Mouse (Mus musculus) left cerebral cortex, adult 8-10 months (tissue): ENCODE measurements around the gene Ap1m1. TPM values are rescaled to one million over a fixed set of nuclear protein-coding genes. Genes with fewer than 3 reads are reported as not detected.

Experiments used
- DNase-seq, 2 experiments: peaks; one replicate each; pipeline ENCODE4 v3.0.0; 2022; ENCODE audit warnings: low spot score in 2 of 2
- total RNA-seq, 4 experiments: library from RNA; stranded (reverse); gene quantifications; 2 replicates each; pipeline ENCODE4 v1.2.4; 2022

The Ap1m1 gene
- total RNA-seq: 10 to 100 TPM; 72.0 to 83.7 (median 76.7) TPM

- DNase-seq: peak; percentile 93 to 98
Observed at GRCm38 (mm10) chr8:72239499-72240402, at the start of gene Ap1m1. Gene Ap1m1 (plus strand): TSS chr8:72240018.

GRCm38 (mm10) chr8:72190215-72190539, 49.6 kb upstream of the Ap1m1 start:
- no peak for DNase-seq

GRCm38 (mm10) chr8:72192065-72192464, 47.8 kb upstream of the Ap1m1 start:
- DNase-seq: no peak

GRCm38 (mm10) chr8:72197997-72198396, 41.8 kb upstream of the Ap1m1 start:
- DNase-seq: no peak

- no peak for DNase-seq
Observed at GRCm38 (mm10) chr8:72208582-72208981, 31.2 kb upstream of the Ap1m1 start.

GRCm38 (mm10) chr8:72210222-72210621, 29.6 kb upstream of the Ap1m1 start:
- no peak for DNase-seq

GRCm38 (mm10) chr8:72210710-72211109, 29.1 kb upstream of the Ap1m1 start:
- DNase-seq: no peak

GRCm38 (mm10) chr8:72211846-72212245, 28.0 kb upstream of the Ap1m1 start:
- no peak for DNase-seq

GRCm38 (mm10) chr8:72212751-72213150, 27.1 kb upstream of the Ap1m1 start, which contains the start of gene Cib3:
Gene Cib3 (minus strand): TSS chr8:72212837.
- peak in 1 of 2 experiments; percentile 22 for DNase-seq

- no peak for DNase-seq
Observed at GRCm38 (mm10) chr8:72213536-72213935, 26.3 kb upstream of the Ap1m1 start, which contains the start of gene Gm11034. Gene Gm11034 (minus strand): TSS chr8:72213636.

GRCm38 (mm10) chr8:72215060-72215459, 24.8 kb upstream of the Ap1m1 start:
- DNase-seq: no peak

- no peak for DNase-seq
Observed at GRCm38 (mm10) chr8:72215871-72216270, 23.9 kb upstream of the Ap1m1 start.

- no peak for DNase-seq
Observed at GRCm38 (mm10) chr8:72218781-72219540, 20.9 kb upstream of the Ap1m1 start.

GRCm38 (mm10) chr8:72219541-72220363, 20.1 kb upstream of the Ap1m1 start, which contains the start of gene Fam32a:
Gene Fam32a (plus strand): TSS chr8:72219730.
- DNase-seq: peak; percentile 59 to 91

- no peak for DNase-seq
Observed at GRCm38 (mm10) chr8:72220758-72221157, 19.1 kb upstream of the Ap1m1 start.

- DNase-seq: no peak
Observed at GRCm38 (mm10) chr8:72222656-72223055, 17.2 kb upstream of the Ap1m1 start.

- no peak for DNase-seq
Observed at GRCm38 (mm10) chr8:72240403-72240763, 565 bp downstream of the Ap1m1 start.

GRCm38 (mm10) chr8:72240951-72241350, 1.1 kb downstream of the Ap1m1 start:
- no peak for DNase-seq

GRCm38 (mm10) chr8:72242226-72242625, 2.4 kb downstream of the Ap1m1 start:
- no peak for DNase-seq

GRCm38 (mm10) chr8:72244610-72245009, 4.8 kb downstream of the Ap1m1 start:
- no peak for DNase-seq

GRCm38 (mm10) chr8:72257171-72257901, 17.5 kb downstream of the Ap1m1 start:
- no peak for DNase-seq
